Mouse (Mus musculus): Measurements from ENCODE around the gene Rab40c. TPM values are rescaled to one million over a fixed set of nuclear protein-coding genes. Genes with fewer than 3 reads are reported as not detected.

Rab40c gene
- polyA plus RNA-seq, 1 experiment from 2014 or later = 19.3 TPM

DNA sequence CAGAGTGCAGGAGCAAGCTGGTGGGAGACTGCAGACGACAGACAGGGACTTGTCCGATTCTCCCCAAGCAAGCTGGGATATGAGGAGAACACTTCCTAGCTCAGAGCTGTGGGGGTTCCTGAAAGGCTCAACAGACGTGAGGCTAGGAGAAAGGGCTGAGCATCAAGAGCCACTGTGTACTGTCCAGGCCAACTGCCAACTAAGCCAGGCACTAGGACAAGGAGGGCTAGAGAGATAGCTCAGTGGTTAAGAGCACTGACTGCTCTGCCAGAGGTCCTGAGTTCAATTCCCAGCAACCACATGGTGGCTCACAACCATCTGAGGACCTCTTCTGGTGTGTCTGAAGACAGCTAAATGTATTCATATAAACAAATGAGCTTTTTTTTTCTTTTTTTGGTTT lies 77.0 kb downstream of the Rab40c start:
- Histone ChIP-seq H3K9ac (replicated peaks; ENCODE audit: low read depth) (no peak overlapping the region), H3K36me3 (ENCODE audit: insufficient read depth, low read length) (peaks cover 13% of the 10 kb centered on the region; the same call in 1 of the 2 replicates), H3K9me3 (ENCODE audit: low read length) (no peaks in the 10 kb centered on the region), H3K27ac (ENCODE audit: low read length) (no peak overlapping the region), H3K27me3 (replicated peaks; ENCODE audit: insufficient read depth, low read length) (no peaks in the 10 kb centered on the region), H3K4me2 (replicated peaks; ENCODE audit: low read depth, low read length) (no peak overlapping the region), H3K4me3 (ENCODE audit: low read depth, low read length) (no peak overlapping the region), H3K4me1 (ENCODE audit: insufficient read depth, low read depth, low read length) (0 out of 2 replicates have a peak, but pooled peaks cover 4% of the 10 kb centered on the region)
- no peak for DNase-seq (ENCODE audit: low spot score)
- TF ChIP-seq EP300 (IDR thresholded peaks at IDR 0.05) (no peak), CTCF (IDR thresholded peaks at IDR 0.05) (no peak)
- ATAC-seq = no peak
- WGBS = 76% methylated on average over 3 of the region's 3 CpGs

DNA sequence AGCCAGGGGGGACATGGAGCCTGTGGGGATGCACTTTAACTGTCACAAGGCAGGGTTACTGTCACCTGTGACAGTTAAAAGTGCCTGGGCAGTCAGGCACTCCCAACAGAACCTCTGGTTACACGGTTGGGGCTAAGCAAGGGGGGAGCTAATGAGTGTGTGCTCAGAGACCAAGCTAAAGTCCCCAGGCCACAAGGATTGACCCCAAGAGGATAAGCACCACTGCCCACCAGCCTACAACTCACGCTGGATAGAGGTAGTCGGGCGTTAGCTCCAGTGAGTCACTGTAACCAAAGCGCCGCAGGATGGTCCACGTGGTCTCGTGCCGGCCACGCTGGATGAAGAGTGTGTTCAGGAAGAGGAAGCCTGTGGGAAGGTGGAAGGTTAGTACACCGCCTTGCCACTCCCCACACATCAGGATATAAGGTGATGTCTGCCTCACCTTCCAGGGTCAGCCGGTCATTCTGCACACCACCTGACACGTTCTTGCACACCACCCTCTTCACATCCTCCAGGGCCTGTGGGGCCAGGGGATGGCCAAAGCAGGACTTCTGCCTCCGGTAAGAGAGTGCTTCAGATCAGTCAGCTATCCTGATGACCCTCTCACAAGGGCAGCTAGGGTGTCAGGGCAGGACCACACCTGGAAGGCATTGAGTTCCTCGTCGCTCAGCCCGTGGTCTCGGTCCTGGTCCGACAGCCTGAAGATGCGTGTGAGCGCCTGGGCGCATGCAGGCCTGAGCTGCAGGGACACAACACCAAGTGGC lies 78.2 kb downstream of the Rab40c start, which contains the start of gene Gm20683:
Gm20683 (minus strand) TSS at position 647 of the 764 bp plus-strand sequence.
- Histone ChIP-seq H3K9me3 (ENCODE audit: low read length) (no peaks in the 10 kb centered on the region), H3K36me3 (ENCODE audit: insufficient read depth, low read length) (peaks cover 13% of the 10 kb centered on the region; the same call in 1 of the 2 replicates), H3K4me1 (ENCODE audit: insufficient read depth, low read depth, low read length) (peaks cover 14% of the 10 kb centered on the region; the same call in 1 of the 2 replicates), H3K27ac (ENCODE audit: low read length) (no peak within 1 kb of the TSS), H3K9ac (replicated peaks; ENCODE audit: low read depth) (no peak within 1 kb of the TSS), H3K4me3 (ENCODE audit: low read depth, low read length) (no peak within 1 kb of the TSS), H3K4me2 (replicated peaks; ENCODE audit: low read depth, low read length) (no peak within 1 kb of the TSS), H3K27me3 (replicated peaks; ENCODE audit: insufficient read depth, low read length) (no peaks in the 10 kb centered on the region)
- 93% methylated on average over 18 of the region's 22 CpGs for WGBS
- DNase-seq (ENCODE audit: low spot score) = no peak
- no peak for ATAC-seq
- no peak for TF ChIP-seq CTCF (IDR thresholded peaks at IDR 0.05)
- TF ChIP-seq EP300 (IDR thresholded peaks at IDR 0.05) = no peak

DNA sequence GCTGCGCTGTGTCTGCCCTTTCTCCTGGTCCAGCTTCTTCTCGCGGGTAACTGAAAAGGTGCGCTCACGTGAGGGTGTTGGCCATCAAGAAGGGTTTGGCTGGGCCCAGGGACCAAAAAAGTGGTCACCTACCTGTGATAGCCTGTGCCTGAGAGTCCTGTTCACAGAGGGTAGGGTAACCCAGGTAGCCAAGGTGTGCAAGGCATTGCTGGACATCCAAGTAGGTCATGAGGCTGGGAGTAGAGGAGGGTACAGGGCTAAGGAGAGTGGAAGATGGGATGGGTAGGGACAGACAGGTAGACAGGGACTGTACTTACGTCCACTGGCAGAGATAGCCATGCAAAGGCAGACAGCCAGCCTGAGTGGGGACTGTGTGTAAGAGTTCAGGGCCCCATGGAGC lies 79.0 kb downstream of the Rab40c start:
- WGBS = 95% methylated on average over 6 of the region's 6 CpGs
- peaks cover 13% of the 10 kb centered on the region; the same call in 1 of the 2 replicates for H3K36me3 ChIP-seq (ENCODE audit: insufficient read depth, low read length)
- no peak for TF ChIP-seq CTCF (IDR thresholded peaks at IDR 0.05)
- no peak for TF ChIP-seq EP300 (IDR thresholded peaks at IDR 0.05)

GRCm38 (mm10) chr17:25839455-25840235 lies 79.9 kb downstream of the Rab40c start:
- Histone ChIP-seq H3K4me3 (ENCODE audit: low read depth, low read length) (no peak overlapping the region), H3K9ac (replicated peaks; ENCODE audit: low read depth) (no peak overlapping the region), H3K4me1 (ENCODE audit: insufficient read depth, low read depth, low read length) (peaks cover 18% of the 10 kb centered on the region; the same call in 1 of the 2 replicates), H3K9me3 (ENCODE audit: low read length) (no peaks in the 10 kb centered on the region), H3K4me2 (replicated peaks; ENCODE audit: low read depth, low read length) (no peak overlapping the region), H3K27ac (ENCODE audit: low read length) (no peak overlapping the region), H3K36me3 (ENCODE audit: insufficient read depth, low read length) (peaks cover 13% of the 10 kb centered on the region; the same call in 1 of the 2 replicates), H3K27me3 (replicated peaks; ENCODE audit: insufficient read depth, low read length) (no peaks in the 10 kb centered on the region)
- DNase-seq (ENCODE audit: low spot score) = no peak
- TF ChIP-seq EP300 (IDR thresholded peaks at IDR 0.05) (no peak), CTCF (IDR thresholded peaks at IDR 0.05) (no peak)
- 84% methylated on average over 14 of the region's 14 CpGs for WGBS
- no peak for ATAC-seq

More for the DNA sequence above, 79.0 kb downstream of the Rab40c start:
- H3K4me2 ChIP-seq (replicated peaks; ENCODE audit: low read depth, low read length) = no peak overlapping the region
- H3K27me3 ChIP-seq (replicated peaks; ENCODE audit: insufficient read depth, low read length) = no peaks in the 10 kb centered on the region
- ATAC-seq (no peak), DNase-seq (ENCODE audit: low spot score) (no peak)
- H3K27ac ChIP-seq (ENCODE audit: low read length) = no peak overlapping the region
- no peak overlapping the region for H3K9ac ChIP-seq (replicated peaks; ENCODE audit: low read depth)
- no peaks in the 10 kb centered on the region for H3K9me3 ChIP-seq (ENCODE audit: low read length)
- no peak overlapping the region for H3K4me3 ChIP-seq (ENCODE audit: low read depth, low read length)
- H3K4me1 ChIP-seq (ENCODE audit: insufficient read depth, low read depth, low read length) = peaks cover 14% of the 10 kb centered on the region; the same call in 1 of the 2 replicates

DNA sequence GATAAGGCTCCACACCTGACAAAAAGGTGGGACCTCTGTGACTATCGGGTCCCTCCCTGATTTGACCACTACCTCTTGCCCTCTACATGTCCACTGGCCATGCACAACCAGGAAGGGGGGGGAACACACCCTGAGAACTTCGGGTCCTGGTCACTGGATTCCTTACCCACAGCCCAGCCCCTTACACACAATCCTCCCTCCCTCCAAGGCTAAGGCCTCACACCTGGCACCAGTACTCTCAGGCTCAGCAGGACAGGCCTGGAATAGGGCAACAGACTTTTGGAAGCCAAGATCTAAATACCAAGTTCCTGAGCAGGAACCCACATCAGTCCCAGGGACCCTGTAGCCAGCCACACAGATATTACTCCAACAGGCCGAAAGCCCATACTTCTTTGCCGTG lies 80.6 kb downstream of the Rab40c start:
- no peak for DNase-seq (ENCODE audit: low spot score)
- Histone ChIP-seq H3K36me3 (ENCODE audit: insufficient read depth, low read length) (peaks cover 13% of the 10 kb centered on the region; the same call in 1 of the 2 replicates), H3K27ac (ENCODE audit: low read length) (no peak overlapping the region), H3K4me2 (replicated peaks; ENCODE audit: low read depth, low read length) (no peak overlapping the region), H3K4me3 (ENCODE audit: low read depth, low read length) (no peak overlapping the region), H3K9ac (replicated peaks; ENCODE audit: low read depth) (no peak overlapping the region), H3K27me3 (replicated peaks; ENCODE audit: insufficient read depth, low read length) (no peaks in the 10 kb centered on the region), H3K4me1 (ENCODE audit: insufficient read depth, low read depth, low read length) (peaks cover 26% of the 10 kb centered on the region), H3K9me3 (ENCODE audit: low read length) (no peaks in the 10 kb centered on the region)
- ATAC-seq = no peak
- TF ChIP-seq CTCF (IDR thresholded peaks at IDR 0.05) (no peak), EP300 (IDR thresholded peaks at IDR 0.05) (no peak)
- WGBS = 88% methylated on average over 4 of the region's 4 CpGs

DNA sequence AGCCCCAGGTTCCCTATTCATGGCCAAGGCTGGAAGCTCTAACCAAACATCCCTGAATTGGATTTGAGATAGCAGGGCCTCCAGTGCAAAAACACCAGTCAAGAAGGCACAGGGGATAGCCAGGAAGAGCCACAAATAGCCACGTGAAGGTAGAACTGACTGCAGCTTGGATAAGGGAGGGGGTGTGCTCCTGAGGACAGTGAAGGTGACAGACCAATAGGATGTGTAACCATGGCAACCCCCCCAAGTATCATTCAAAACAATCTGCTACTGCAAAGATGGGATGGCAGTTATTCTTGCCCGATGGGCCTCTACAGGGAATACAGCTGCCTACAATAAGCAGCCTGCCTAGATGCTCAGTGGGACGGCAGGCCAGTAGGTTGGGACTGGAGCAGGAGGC lies 82.0 kb downstream of the Rab40c start:
- H3K9ac ChIP-seq (replicated peaks; ENCODE audit: low read depth) = no peak overlapping the region
- H3K4me2 ChIP-seq (replicated peaks; ENCODE audit: low read depth, low read length) = no peak overlapping the region

More for the DNA sequence above, 82.0 kb downstream of the Rab40c start:
- 44% methylated on average over 3 of the region's 3 CpGs for WGBS
- Histone ChIP-seq H3K9me3 (ENCODE audit: low read length) (no peaks in the 10 kb centered on the region), H3K4me1 (ENCODE audit: insufficient read depth, low read depth, low read length) (peaks cover 25% of the 10 kb centered on the region), H3K27ac (ENCODE audit: low read length) (no peak overlapping the region), H3K27me3 (replicated peaks; ENCODE audit: insufficient read depth, low read length) (no peaks in the 10 kb centered on the region), H3K4me3 (ENCODE audit: low read depth, low read length) (no peak overlapping the region), H3K36me3 (ENCODE audit: insufficient read depth, low read length) (peaks cover 13% of the 10 kb centered on the region; the same call in 1 of the 2 replicates)
- no peak for DNase-seq (ENCODE audit: low spot score)
- ATAC-seq = no peak
- no peak for TF ChIP-seq CTCF (IDR thresholded peaks at IDR 0.05)
- no peak for TF ChIP-seq EP300 (IDR thresholded peaks at IDR 0.05)

Data from lung, postnatal 0 days (tissue).